Mouse (Mus musculus): Measurements from ENCODE around the gene Ints13. TPM values are rescaled to one million over a fixed set of nuclear protein-coding genes. Genes with fewer than 3 reads are reported as not detected.
"Not testable (repeated sequence)": the region's sequence is repeated elsewhere in the genome, so short reads cannot be mapped to it uniquely, and the experiment has no call there.

The Ints13 gene
- polyA plus RNA-seq, 1 experiment = 89.4 TPM

DNA sequence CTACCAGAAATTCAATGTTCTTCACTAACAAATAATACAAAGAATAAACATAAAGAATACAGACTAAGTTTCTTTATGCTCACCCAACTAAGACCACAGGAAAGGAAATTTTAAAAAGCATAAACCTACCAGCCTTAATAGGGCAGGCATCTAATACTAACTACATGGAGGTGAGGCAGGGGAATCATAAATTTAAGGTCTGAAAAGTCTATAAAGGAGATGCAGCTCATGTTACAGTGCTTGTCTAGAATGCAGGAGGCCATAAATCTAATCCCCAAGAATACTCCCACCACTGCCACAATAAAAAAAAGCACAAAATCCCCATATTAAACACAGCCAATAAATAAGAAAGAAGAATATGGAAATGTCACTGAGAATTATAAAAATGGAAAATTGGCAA is 5.6 kb downstream of the Ints13 start:
- TF ChIP-seq CTCF (IDR thresholded peaks at IDR 0.05; ENCODE audit: control insufficient read depth, insufficient read depth, low read length) = no peak
- no peak for TF ChIP-seq POLR2A (IDR thresholded peaks at IDR 0.05; ENCODE audit: borderline replicate concordance, control insufficient read depth, low read depth, low read length)
- no peaks in the 10 kb centered on the region; the same call in 1 of the 2 replicates for H3K4me1 ChIP-seq (ENCODE audit: control insufficient read depth, insufficient read depth, low read length)
- no peak overlapping the region for H3K4me3 ChIP-seq (replicated peaks; ENCODE audit: control insufficient read depth, low read depth, low read length)
- no peak overlapping the region for H3K27ac ChIP-seq (ENCODE audit: control insufficient read depth, insufficient read depth, low read depth, low read length, poor library complexity)

DNA sequence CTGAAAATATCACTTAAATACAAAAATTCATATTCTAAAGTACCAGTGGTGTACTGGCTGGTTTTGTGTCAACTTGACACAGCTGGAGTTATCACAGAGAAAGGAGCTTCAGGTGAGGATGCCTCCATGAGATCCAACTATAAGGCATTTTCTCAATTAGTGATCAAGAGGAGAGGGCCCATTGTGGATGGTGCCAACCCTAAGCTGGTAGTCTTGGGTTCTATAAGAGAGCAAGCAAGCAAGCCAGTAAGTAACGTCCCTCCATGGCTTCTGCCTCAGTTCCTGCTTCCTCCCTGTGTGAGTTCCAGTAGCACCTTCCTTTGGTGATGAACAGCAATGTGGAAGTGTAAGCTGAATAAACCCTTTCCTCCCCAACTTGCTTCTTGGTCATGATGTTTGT is 15.2 kb downstream of the Ints13 start:
- WGBS = 88% methylated on average over 1 of the region's 1 CpGs
- H3K27ac ChIP-seq (ENCODE audit: control insufficient read depth, insufficient read depth, low read depth, low read length, poor library complexity); H3K4me1 ChIP-seq (ENCODE audit: control insufficient read depth, insufficient read depth, low read length); H3K4me3 ChIP-seq (replicated peaks; ENCODE audit: control insufficient read depth, low read depth, low read length): not testable (repeated sequence)

DNA sequence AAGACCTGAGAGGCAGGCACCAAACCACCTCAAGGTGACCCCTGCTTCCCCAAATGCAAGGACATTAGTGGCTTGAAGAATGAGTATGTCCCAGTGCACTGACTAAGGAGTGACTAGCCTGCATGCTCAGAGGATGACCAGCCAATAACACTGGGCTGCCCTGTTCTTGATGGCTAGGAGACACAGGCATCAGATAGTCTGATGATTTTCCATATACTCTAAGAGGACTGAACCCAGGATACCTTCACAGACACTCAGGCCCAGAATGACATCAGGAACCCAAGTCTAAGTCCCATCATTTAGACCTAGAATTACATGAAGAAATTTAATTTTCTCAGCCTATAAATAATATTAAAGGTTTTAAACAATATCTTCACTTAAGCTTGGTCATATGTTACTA is 26.3 kb downstream of the Ints13 start:
- no peak for TF ChIP-seq POLR2A (IDR thresholded peaks at IDR 0.05; ENCODE audit: borderline replicate concordance, control insufficient read depth, low read depth, low read length)
- TF ChIP-seq CTCF (IDR thresholded peaks at IDR 0.05; ENCODE audit: control insufficient read depth, insufficient read depth, low read length) = no peak
- no peak overlapping the region for H3K4me3 ChIP-seq (replicated peaks; ENCODE audit: control insufficient read depth, low read depth, low read length)
- H3K4me1 ChIP-seq (ENCODE audit: control insufficient read depth, insufficient read depth, low read length) = peaks cover 1% of the 10 kb centered on the region; the same call in 1 of the 2 replicates

DNA sequence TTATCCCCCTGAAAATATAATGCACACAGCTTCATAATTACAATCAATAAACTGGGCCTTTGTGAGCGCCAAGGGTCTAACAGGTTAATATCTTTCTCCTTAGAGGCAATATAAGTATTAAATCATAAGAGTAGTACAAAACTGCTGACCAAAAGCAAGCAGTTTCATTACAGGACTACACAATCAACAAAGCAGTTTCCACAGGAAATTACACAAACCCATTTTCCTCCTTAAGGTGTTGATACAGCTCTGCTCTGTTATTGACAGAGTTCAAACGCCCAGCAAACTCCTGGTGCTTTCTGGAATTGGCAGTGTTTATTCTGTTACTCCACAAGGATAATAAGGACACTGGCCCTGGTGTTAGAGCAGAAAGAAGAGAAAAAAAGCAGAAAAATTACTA is 27.2 kb downstream of the Ints13 start:
- 61% methylated on average over 2 of the region's 2 CpGs for WGBS

More for the DNA sequence above, 26.3 kb downstream of the Ints13 start:
- no peak overlapping the region for H3K27ac ChIP-seq (ENCODE audit: control insufficient read depth, insufficient read depth, low read depth, low read length, poor library complexity)

DNA sequence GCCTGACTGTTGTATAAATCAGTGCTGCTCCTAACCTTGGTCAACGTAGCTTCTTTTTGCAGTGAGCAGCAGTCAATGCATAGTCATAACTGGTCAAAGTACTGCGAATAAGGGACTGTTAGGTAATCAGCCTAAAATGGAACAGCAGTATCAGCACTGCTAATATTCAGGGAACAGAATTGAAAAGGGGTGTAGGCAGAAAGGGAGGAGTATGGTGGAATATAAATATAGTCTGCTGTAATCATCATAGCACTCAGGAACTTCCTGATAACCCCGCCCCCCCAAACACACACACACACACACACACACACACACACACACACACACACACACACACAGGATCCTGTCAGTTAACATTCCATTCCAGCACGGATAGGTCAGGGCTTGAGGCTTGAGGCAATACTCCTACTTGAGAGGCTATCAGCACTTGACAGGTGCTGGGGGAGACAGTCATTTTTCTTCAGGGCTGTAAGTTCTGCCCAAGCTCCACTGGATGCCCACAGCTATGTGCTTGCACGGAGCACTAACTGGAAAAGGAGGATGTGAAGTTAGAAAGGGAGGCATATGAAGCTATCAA is 32.3 kb downstream of the Ints13 start:
- Histone ChIP-seq H3K4me3 (replicated peaks; ENCODE audit: control insufficient read depth, low read depth, low read length) (no peak overlapping the region), H3K27ac (ENCODE audit: control insufficient read depth, insufficient read depth, low read depth, low read length, poor library complexity) (no peak overlapping the region), H3K4me1 (ENCODE audit: control insufficient read depth, insufficient read depth, low read length) (no peaks in the 10 kb centered on the region; the same call in 1 of the 2 replicates)
- TF ChIP-seq CTCF (IDR thresholded peaks at IDR 0.05; ENCODE audit: control insufficient read depth, insufficient read depth, low read length) = no peak
- WGBS = 77% methylated on average over 5 of the region's 5 CpGs

More for the DNA sequence above, 27.2 kb downstream of the Ints13 start:
- Histone ChIP-seq H3K4me1 (ENCODE audit: control insufficient read depth, insufficient read depth, low read length) (peaks cover 1% of the 10 kb centered on the region; the same call in 1 of the 2 replicates), H3K4me3 (replicated peaks; ENCODE audit: control insufficient read depth, low read depth, low read length) (no peak overlapping the region), H3K27ac (ENCODE audit: control insufficient read depth, insufficient read depth, low read depth, low read length, poor library complexity) (no peak overlapping the region)
- no peak for TF ChIP-seq CTCF (IDR thresholded peaks at IDR 0.05; ENCODE audit: control insufficient read depth, insufficient read depth, low read length)
- no peak for TF ChIP-seq POLR2A (IDR thresholded peaks at IDR 0.05; ENCODE audit: borderline replicate concordance, control insufficient read depth, low read depth, low read length)

DNA sequence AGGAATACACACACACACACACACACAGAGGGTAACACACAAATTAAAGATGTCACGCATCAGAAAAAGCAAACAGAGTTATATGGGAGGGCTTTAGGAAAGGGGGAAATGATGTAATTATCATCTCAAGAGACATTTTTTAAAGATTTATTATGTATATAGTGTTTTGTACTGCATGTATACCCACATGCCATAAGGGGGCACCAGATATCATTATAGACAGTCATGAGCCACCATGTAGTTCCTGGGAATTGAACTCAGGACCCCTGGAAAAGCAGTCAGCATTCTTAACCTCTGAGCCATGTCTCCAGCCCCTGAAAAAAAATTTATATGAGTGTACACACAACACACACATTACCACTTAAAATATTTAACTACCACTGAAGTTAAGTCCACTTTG is 33.0 kb downstream of the Ints13 start:
- TF ChIP-seq POLR2A (IDR thresholded peaks at IDR 0.05; ENCODE audit: borderline replicate concordance, control insufficient read depth, low read depth, low read length) (no peak), CTCF (IDR thresholded peaks at IDR 0.05; ENCODE audit: control insufficient read depth, insufficient read depth, low read length) (no peak)
- no peaks in the 10 kb centered on the region; the same call in 1 of the 2 replicates for H3K4me1 ChIP-seq (ENCODE audit: control insufficient read depth, insufficient read depth, low read length)
- WGBS = 71% methylated on average over 1 of the region's 1 CpGs

DNA sequence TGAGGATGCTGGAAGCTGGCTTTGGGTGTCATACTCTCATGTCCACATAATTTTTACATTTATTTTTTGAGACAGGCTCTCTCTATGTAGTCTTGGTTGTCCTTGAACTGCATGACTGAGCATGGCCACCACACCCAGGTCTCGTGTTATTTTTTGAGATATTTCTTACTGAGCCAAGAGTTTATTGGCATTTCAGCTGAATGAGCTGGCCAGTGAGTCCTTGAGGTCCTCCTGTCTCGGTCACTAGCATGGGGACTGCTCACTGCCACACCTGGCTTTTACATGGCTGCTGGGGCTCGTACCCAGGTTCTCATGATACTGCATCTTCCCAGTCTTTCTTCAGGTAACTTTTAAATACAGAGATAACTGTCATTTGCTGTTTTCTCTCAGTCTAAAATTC is 37.2 kb downstream of the Ints13 start:
- no peak for TF ChIP-seq POLR2A (IDR thresholded peaks at IDR 0.05; ENCODE audit: borderline replicate concordance, control insufficient read depth, low read depth, low read length)
- TF ChIP-seq CTCF (IDR thresholded peaks at IDR 0.05; ENCODE audit: control insufficient read depth, insufficient read depth, low read length) = no peak
- no peak overlapping the region for H3K27ac ChIP-seq (ENCODE audit: control insufficient read depth, insufficient read depth, low read depth, low read length, poor library complexity)
- no peaks in the 10 kb centered on the region; the same call in 1 of the 2 replicates for H3K4me1 ChIP-seq (ENCODE audit: control insufficient read depth, insufficient read depth, low read length)
- WGBS = 74% methylated on average over 3 of the region's 3 CpGs
- H3K4me3 ChIP-seq (replicated peaks; ENCODE audit: control insufficient read depth, low read depth, low read length) = no peak overlapping the region

More for the DNA sequence above, 33.0 kb downstream of the Ints13 start:
- Histone ChIP-seq H3K27ac (ENCODE audit: control insufficient read depth, insufficient read depth, low read depth, low read length, poor library complexity) (no peak overlapping the region), H3K4me3 (replicated peaks; ENCODE audit: control insufficient read depth, low read depth, low read length) (no peak overlapping the region)

DNA sequence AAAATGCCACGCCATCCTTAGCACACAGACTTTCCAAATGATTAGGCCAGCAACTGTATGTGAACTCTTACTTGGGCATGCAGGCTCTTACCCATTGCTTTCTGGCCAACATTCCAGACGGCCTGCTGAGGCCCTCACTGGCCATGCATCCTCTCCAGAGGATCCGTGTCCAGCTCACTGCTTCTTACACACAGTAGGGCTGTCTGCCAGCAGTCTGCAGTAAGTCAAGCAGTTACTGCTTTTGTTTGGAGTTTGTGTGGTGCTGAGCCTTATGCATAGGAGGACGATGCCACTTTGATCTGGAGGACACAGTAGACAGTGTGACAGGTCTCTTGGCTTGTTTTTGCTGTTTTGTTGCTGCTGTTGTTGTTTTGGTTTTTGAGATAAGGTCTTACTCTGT is 39.0 kb downstream of the Ints13 start:
- no peak overlapping the region for H3K27ac ChIP-seq (ENCODE audit: control insufficient read depth, insufficient read depth, low read depth, low read length, poor library complexity)
- WGBS = 63% methylated on average over 4 of the region's 4 CpGs
- no peaks in the 10 kb centered on the region; the same call in 1 of the 2 replicates for H3K4me1 ChIP-seq (ENCODE audit: control insufficient read depth, insufficient read depth, low read length)
- TF ChIP-seq CTCF (IDR thresholded peaks at IDR 0.05; ENCODE audit: control insufficient read depth, insufficient read depth, low read length) (no peak), POLR2A (IDR thresholded peaks at IDR 0.05; ENCODE audit: borderline replicate concordance, control insufficient read depth, low read depth, low read length) (no peak)
- no peak overlapping the region for H3K4me3 ChIP-seq (replicated peaks; ENCODE audit: control insufficient read depth, low read depth, low read length)

DNA sequence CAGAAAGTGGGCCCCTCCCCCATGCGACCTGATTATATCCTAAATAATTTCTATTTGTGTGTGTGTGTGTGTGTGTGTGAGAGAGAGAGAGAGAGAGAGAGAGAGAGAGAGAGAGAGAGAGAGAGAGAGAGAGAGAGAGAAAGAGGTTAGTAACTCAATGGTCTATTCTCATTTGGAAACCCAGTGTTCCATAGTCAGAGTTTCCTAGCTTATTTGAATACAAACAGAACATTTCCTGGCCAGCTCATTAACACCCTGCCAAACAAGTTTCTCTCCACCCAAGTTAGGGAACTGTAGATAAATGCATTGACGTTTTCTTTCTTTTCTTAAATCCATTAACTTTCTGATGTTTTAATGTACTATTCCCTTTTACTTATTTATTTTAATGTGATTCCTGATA is 39.6 kb downstream of the Ints13 start:
- 66% methylated on average over 2 of the region's 2 CpGs for WGBS

More for the DNA sequence above, 39.6 kb downstream of the Ints13 start:
- H3K4me1 ChIP-seq (ENCODE audit: control insufficient read depth, insufficient read depth, low read length) = no peaks in the 10 kb centered on the region; the same call in 1 of the 2 replicates
- TF ChIP-seq POLR2A (IDR thresholded peaks at IDR 0.05; ENCODE audit: borderline replicate concordance, control insufficient read depth, low read depth, low read length) (no peak), CTCF (IDR thresholded peaks at IDR 0.05; ENCODE audit: control insufficient read depth, insufficient read depth, low read length) (no peak)
- no peak overlapping the region for H3K4me3 ChIP-seq (replicated peaks; ENCODE audit: control insufficient read depth, low read depth, low read length)
- no peak overlapping the region for H3K27ac ChIP-seq (ENCODE audit: control insufficient read depth, insufficient read depth, low read depth, low read length, poor library complexity)

All from bone marrow, adult 2 months (tissue).